Comparison of ENCODE assay signal across 16 mouse cellular contexts in genomic region chr6:136171343-136171742, GRCm38 (mm10). TPM values are rescaled to one million over a fixed set of nuclear protein-coding genes. Genes with fewer than 3 reads are reported as not detected.
DNase-seq lines count a peak whose midpoint lies in the region; ATAC-seq and TF ChIP-seq lines count a peak whose summit lies in the region.
"Had no signal": no experiment of that assay in that cellular context is flagged by ENCODE, and none has a peak within 500 bp of the region (broad histone marks: within the 10 kb centered on the region; RNA-seq: fewer than 3 reads in every experiment).

No protein-coding gene starts in this region.

- H3K9me3 ChIP-seq in heart, embryonic 14.5 days (ENCODE audit: control insufficient read depth, low read length) = no peaks in the 10 kb centered on the region
- no peaks in the 10 kb centered on the region for H3K9me3 ChIP-seq in forebrain, embryonic 15.5 days
- H3K9me3 ChIP-seq in midbrain, embryonic 11.5 days (ENCODE audit: control insufficient read depth, low read length) = no peaks in the 10 kb centered on the region

- no peak overlapping the region for H3K27ac ChIP-seq in heart, embryonic 14.5 days (replicated peaks in 1 of 2; ENCODE audit: control insufficient read depth in 1 of 2, insufficient read depth in 1 of 2, low read depth in 2 of 2, low read length in 2 of 2)
- no peak overlapping the region for H3K27ac ChIP-seq in heart, adult 2 months
- peak overlapping the region; percentile 95 for H3K27ac ChIP-seq in forebrain, embryonic 15.5 days (replicated peaks)
- H3K27ac ChIP-seq in midbrain, embryonic 11.5 days (ENCODE audit: low read depth, low read length) = no peak overlapping the region
- H3K27ac ChIP-seq: liver, embryonic 14.5 days had no signal

- no peak for TF ChIP-seq EP300 in heart, adult 2 months (IDR thresholded peaks at IDR 0.05; ENCODE audit: insufficient read depth, low read depth, low read length)

- H3K79me2 ChIP-seq in heart, adult 2 months (replicated peaks; ENCODE audit: control insufficient read depth, insufficient read depth, low read length) = no peaks in the 10 kb centered on the region

- no peak for TF ChIP-seq POLR2A in heart, adult 2 months (IDR thresholded peaks at IDR 0.05; ENCODE audit: insufficient read depth, low read depth, low read length)
- TF ChIP-seq POLR2A in brain, embryonic 14.5 days (IDR thresholded peaks at IDR 0.05; ENCODE audit: borderline replicate concordance, extremely low read depth, insufficient read depth, insufficient read length, poor library complexity, severe bottlenecking) = no peak

- no peak for DNase-seq in heart, adult 2 months
- DNase-seq in brain, embryonic 14.5 days (ENCODE audit: low read depth) = peak; percentile 37
- DNase-seq in midbrain, embryonic 11.5 days (ENCODE audit: low spot score, missing footprints) = peak; percentile 86
- DNase-seq in gastrocnemius, adult 18-20 months (ENCODE audit: low spot score) = no peak
- DNase-seq in spleen, postnatal 14 days (ENCODE audit: low spot score in 2 of 2) = no peak
- DNase-seq in lung, postnatal 36 days = no peak
- DNase-seq: B cell, adult 2 months; cerebellum, postnatal 14 days; heart, postnatal 10 days had no signal

- H3K9ac ChIP-seq in heart, embryonic 14.5 days (ENCODE audit: low read length) = no peak overlapping the region
- H3K9ac ChIP-seq in heart, adult 2 months (ENCODE audit: low read depth, low read length) = no peak overlapping the region
- H3K9ac ChIP-seq in forebrain, embryonic 15.5 days (replicated peaks) = peak overlapping the region; percentile 72
- H3K9ac ChIP-seq in midbrain, embryonic 11.5 days (ENCODE audit: low read length) = no peak overlapping the region
- H3K9ac ChIP-seq: liver, embryonic 14.5 days had no signal

- no peak overlapping the region for H3K4me3 ChIP-seq in heart, embryonic 14.5 days (ENCODE audit: control insufficient read depth in 1 of 2, insufficient read depth in 1 of 2, low read depth in 1 of 2, low read length in 2 of 2)
- H3K4me3 ChIP-seq in heart, adult 2 months = no peak overlapping the region
- peak overlapping the region; percentile 76 for H3K4me3 ChIP-seq in forebrain, embryonic 15.5 days
- peak overlapping the region; percentile 52 for H3K4me3 ChIP-seq in midbrain, embryonic 11.5 days (ENCODE audit: low read depth, low read length)

- intact Hi-C loops in heart, adult 2 months (cut with DNase I) = no loop called here

- H3K36me3 ChIP-seq in heart, embryonic 14.5 days (ENCODE audit: control insufficient read depth, insufficient read depth, low read length) = no peaks in the 10 kb centered on the region
- H3K36me3 ChIP-seq in heart, adult 2 months (ENCODE audit: control insufficient read depth, insufficient read depth, low read length) = no peaks in the 10 kb centered on the region
- no peaks in the 10 kb centered on the region for H3K36me3 ChIP-seq in forebrain, embryonic 15.5 days
- no peaks in the 10 kb centered on the region for H3K36me3 ChIP-seq in midbrain, embryonic 11.5 days (ENCODE audit: control insufficient read depth, insufficient read depth, low read length)

- no peak for ATAC-seq in heart, embryonic 14.5 days (ENCODE audit: insufficient number of reproducible peaks, insufficient read depth, low FRiP score, low read depth)
- ATAC-seq in forebrain, embryonic 15.5 days (replicated peaks) = no peak
- no peak for ATAC-seq in midbrain, embryonic 11.5 days (ENCODE audit: low FRiP score)
- ATAC-seq: Patski had no signal

- H3K27me3 ChIP-seq in heart, embryonic 14.5 days (ENCODE audit: control insufficient read depth, insufficient read depth, low read length) = peaks cover 48% of the 10 kb centered on the region
- H3K27me3 ChIP-seq in heart, adult 2 months (ENCODE audit: control insufficient read depth, insufficient read depth, low read length) = peaks cover 6% of the 10 kb centered on the region
- H3K27me3 ChIP-seq in forebrain, embryonic 15.5 days = no peaks in the 10 kb centered on the region
- H3K27me3 ChIP-seq in midbrain, embryonic 11.5 days (ENCODE audit: control insufficient read depth, insufficient read depth, low read length) = peaks cover 16% of the 10 kb centered on the region

- TF ChIP-seq CTCF in heart, adult 2 months (IDR thresholded peaks at IDR 0.05) = no peak
- TF ChIP-seq CTCF in brain, embryonic 14.5 days (IDR thresholded peaks at IDR 0.05; ENCODE audit: borderline replicate concordance, extremely low read depth, insufficient read depth, insufficient read length) = no peak

- 26% methylated on average over 7 of the region's 7 CpGs for WGBS in heart, embryonic 14.5 days
- WGBS in heart, adult 2 months = 24% methylated on average over 7 of the region's 7 CpGs
- WGBS in forebrain, embryonic 15.5 days = 13% methylated on average over 7 of the region's 7 CpGs
- WGBS in midbrain, embryonic 11.5 days = 12% methylated on average over 7 of the region's 7 CpGs

- peaks cover 2 to 7% of the 10 kb centered on the region in 2 experiments; a peak in 1 of 4 replicates for H3K4me1 ChIP-seq in heart, embryonic 14.5 days (ENCODE audit: control insufficient read depth in 2 of 2, insufficient read depth in 2 of 2, low read length in 2 of 2)
- no peaks in the 10 kb centered on the region for H3K4me1 ChIP-seq in heart, adult 2 months (ENCODE audit: control insufficient read depth, insufficient read depth, low read length)
- H3K4me1 ChIP-seq in forebrain, embryonic 15.5 days = peaks cover 33% of the 10 kb centered on the region
- H3K4me1 ChIP-seq in midbrain, embryonic 11.5 days (ENCODE audit: control insufficient read depth, insufficient read depth, low read length) = peaks cover 6% of the 10 kb centered on the region; the same call in 1 of the 2 replicates

- peak overlapping the region; percentile 87; the same call in 1 of the 2 replicates for H3K4me2 ChIP-seq in heart, embryonic 14.5 days (ENCODE audit: low read length)
- peak overlapping the region; percentile 87 for H3K4me2 ChIP-seq in forebrain, embryonic 15.5 days (replicated peaks)
- H3K4me2 ChIP-seq in midbrain, embryonic 11.5 days = peak overlapping the region; percentile 94; the same call in 1 of the 2 replicates

RNA-seq across cellular contexts. Expression of gene Grin2b, which starts 2.0 kb away (rescaled TPM):
- polyA plus RNA-seq in heart, embryonic 14.5 days (2014; fragmentation: Nextera tagmentation; extraction: Ambion mirVana) = 0.12 TPM in 1 of 2 replicates, not detected in the other
- not detected for total RNA-seq in heart, adult 2 months (2021)
- polyA plus RNA-seq in heart, adult 2 months (2012; rRNA removed) = under 0.01 and 0.02 TPM in 2 replicates
- 8.7 and 17.0 TPM in 2 replicates for polyA plus RNA-seq in brain, embryonic 14.5 days (2012; rRNA removed)
- polyA plus RNA-seq in forebrain, embryonic 15.5 days (2015; fragmentation: Nextera tagmentation; extraction: Ambion mirVana) = 88.2 and 92.1 TPM in 2 replicates
- polyA plus RNA-seq in midbrain, embryonic 11.5 days (2014; fragmentation: Nextera tagmentation; extraction: Ambion mirVana) = 1.2 and 1.8 TPM in 2 replicates
- under 1 TPM; 0.02 TPM for total RNA-seq in gastrocnemius, adult 18-20 months (2021)
- polyA plus RNA-seq: large intestine, adult 2 months; Patski; small intestine, adult 2 months; thymus, postnatal 0 days had no signal

Comparison
In these comparisons a context has a peak if more than half of its experiments do, and no peak if none do; other contexts are left out.
1. H3K4me3 ChIP-seq: peak in forebrain, embryonic 15.5 days (single experiment) and midbrain, embryonic 11.5 days (single experiment); none in heart, embryonic 14.5 days (0 of 2) and heart, adult 2 months (single experiment).
2. DNase-seq: peak in brain, embryonic 14.5 days (single experiment) and midbrain, embryonic 11.5 days (single experiment); none in heart, adult 2 months (0 of 2), gastrocnemius, adult 18-20 months (single experiment), spleen, postnatal 14 days (0 of 2) and lung, postnatal 36 days (single experiment).
3. Peak in every context shown above with its lines, with median percentiles within 50 percentile points of each other: H3K4me2 ChIP-seq.